Mouse (Mus musculus): ENCODE results near the gene Smim4. TPM values are rescaled to one million over a fixed set of nuclear protein-coding genes. Genes with fewer than 3 reads are reported as not detected.

Gene Smim4
- polyA plus RNA-seq, 1 experiment from 2014 or later, result 69.3 TPM

DNA sequence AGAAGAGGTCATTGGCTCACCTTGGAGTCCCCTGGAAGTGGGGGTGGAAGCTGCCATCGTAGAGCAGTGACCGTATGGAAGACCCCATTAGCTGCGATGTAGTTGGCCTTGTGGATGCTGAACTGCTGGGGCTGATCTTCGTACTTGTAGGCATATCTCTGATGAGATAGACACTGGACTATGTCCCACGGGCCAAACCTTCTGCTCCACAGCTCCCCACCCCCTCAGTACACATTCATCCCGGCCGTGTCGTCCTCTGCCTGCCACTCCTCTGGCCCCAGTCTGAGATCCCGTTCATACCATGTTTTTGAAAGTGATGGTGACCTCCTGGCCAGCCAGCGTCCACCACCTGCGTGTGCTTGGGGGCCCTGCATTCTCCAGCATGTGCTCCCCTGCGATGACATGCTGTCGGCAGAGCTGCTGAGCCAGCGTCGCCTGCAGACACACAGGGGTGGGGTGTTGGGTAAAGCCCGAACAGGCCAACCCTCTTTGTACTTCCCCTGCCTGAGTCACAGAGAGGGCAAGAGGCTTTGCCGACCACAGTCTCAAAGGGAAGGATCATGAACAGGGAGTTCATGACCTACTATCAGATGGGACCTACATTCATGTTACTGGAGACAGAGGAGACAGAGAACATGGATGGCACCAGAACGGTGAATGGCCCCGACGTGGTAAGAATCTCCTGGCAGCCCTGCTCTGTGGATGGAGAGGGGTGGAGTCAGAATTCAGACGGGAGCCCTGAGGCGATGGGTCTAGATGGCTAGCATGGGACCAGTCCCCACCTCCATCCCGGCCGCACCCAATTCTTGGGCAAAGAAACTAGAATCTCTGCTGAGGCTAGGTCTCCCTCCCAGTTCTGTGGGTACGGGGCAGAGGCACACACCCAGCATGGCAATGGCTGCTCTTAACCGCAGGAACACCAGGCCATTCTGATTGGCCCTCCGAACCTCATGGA lies 31.7 kb upstream of the Smim4 start:
- Histone ChIP-seq H3K4me3 (ENCODE audit: low read depth, low read length) (no peak overlapping the region), H3K4me2 (ENCODE audit: low read depth, low read length) (no peak overlapping the region), H3K4me1 (ENCODE audit: control insufficient read depth, insufficient read depth, low read length) (no peaks in the 10 kb centered on the region), H3K27ac (ENCODE audit: low read depth, low read length) (no peak overlapping the region), H3K27me3 (ENCODE audit: control insufficient read depth, insufficient read depth, low read length) (no peaks in the 10 kb centered on the region), H3K36me3 (ENCODE audit: control insufficient read depth, insufficient read depth, low read length) (no peaks in the 10 kb centered on the region), H3K9me3 (ENCODE audit: control insufficient read depth, low read length) (no peaks in the 10 kb centered on the region), H3K9ac (replicated peaks; ENCODE audit: low read depth, low read length) (no peak overlapping the region)
- 84% methylated on average over 27 of the region's 27 CpGs for WGBS
- ATAC-seq (ENCODE audit: low read depth), result no peak

DNA sequence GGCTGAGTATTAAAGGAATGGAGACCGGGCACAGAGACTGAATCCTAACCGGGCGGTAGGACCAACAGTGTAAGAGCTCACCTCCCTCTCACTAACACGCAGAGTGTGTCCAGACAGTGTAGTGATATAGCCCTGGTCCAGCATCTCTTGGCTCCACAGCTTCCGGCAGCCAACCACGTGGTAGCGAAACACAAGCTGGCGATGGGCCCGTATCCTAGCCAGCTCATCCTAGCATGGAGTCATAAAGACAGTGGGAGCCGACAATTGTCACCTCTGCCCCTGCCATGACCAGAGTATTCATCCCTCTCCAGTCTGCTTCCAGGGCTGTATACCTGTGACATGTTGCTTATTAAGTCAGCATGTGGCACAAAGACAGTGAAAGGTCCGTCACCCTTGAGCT lies 16.9 kb upstream of the Smim4 start:
- no peak overlapping the region for H3K4me2 ChIP-seq (ENCODE audit: low read depth, low read length)
- ATAC-seq (ENCODE audit: low read depth), result no peak
- H3K36me3 ChIP-seq (ENCODE audit: control insufficient read depth, insufficient read depth, low read length), result no peaks in the 10 kb centered on the region
- H3K9me3 ChIP-seq (ENCODE audit: control insufficient read depth, low read length), result no peaks in the 10 kb centered on the region
- no peaks in the 10 kb centered on the region for H3K27me3 ChIP-seq (ENCODE audit: control insufficient read depth, insufficient read depth, low read length)
- 92% methylated on average over 11 of the region's 11 CpGs for WGBS
- no peak overlapping the region for H3K4me3 ChIP-seq (ENCODE audit: low read depth, low read length)
- no peak overlapping the region for H3K9ac ChIP-seq (replicated peaks; ENCODE audit: low read depth, low read length)
- H3K4me1 ChIP-seq (ENCODE audit: control insufficient read depth, insufficient read depth, low read length), result no peaks in the 10 kb centered on the region
- no peak overlapping the region for H3K27ac ChIP-seq (ENCODE audit: low read depth, low read length)

DNA sequence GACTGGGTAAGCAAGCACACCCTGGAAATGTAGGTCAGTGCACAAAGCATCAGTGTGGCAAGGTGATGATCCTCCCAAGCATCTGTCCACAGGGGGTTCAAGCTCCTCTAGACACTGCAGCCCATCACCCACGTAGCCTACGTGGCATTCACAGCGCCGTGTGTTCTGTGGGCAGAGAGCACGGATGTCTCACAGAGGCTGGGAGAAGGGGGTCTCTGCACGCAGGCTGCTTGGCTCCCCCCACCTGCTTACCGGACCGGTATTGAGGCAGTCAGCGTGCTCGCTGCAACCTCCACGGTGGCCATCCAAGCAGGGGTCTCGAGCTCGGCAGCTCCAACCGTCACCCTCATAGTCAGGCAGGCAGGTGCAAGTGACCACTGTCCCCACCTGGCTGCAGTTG lies 12.3 kb upstream of the Smim4 start:
- no peaks in the 10 kb centered on the region for H3K9me3 ChIP-seq (ENCODE audit: control insufficient read depth, low read length)
- H3K9ac ChIP-seq (replicated peaks; ENCODE audit: low read depth, low read length), result no peak overlapping the region
- H3K4me1 ChIP-seq (ENCODE audit: control insufficient read depth, insufficient read depth, low read length), result no peaks in the 10 kb centered on the region
- no peak overlapping the region for H3K4me2 ChIP-seq (ENCODE audit: low read depth, low read length)
- peaks cover 31% of the 10 kb centered on the region for H3K36me3 ChIP-seq (ENCODE audit: control insufficient read depth, insufficient read depth, low read length)
- 98% methylated on average over 14 of the region's 14 CpGs for WGBS
- ATAC-seq (ENCODE audit: low read depth), result no peak
- H3K27ac ChIP-seq (ENCODE audit: low read depth, low read length), result no peak overlapping the region
- H3K27me3 ChIP-seq (ENCODE audit: control insufficient read depth, insufficient read depth, low read length), result no peaks in the 10 kb centered on the region
- no peak overlapping the region for H3K4me3 ChIP-seq (ENCODE audit: low read depth, low read length)

- no peaks in the 10 kb centered on the region for H3K4me1 ChIP-seq (ENCODE audit: control insufficient read depth, insufficient read depth, low read length)
- peaks cover 33% of the 10 kb centered on the region for H3K36me3 ChIP-seq (ENCODE audit: control insufficient read depth, insufficient read depth, low read length)
These were observed 11.4 kb upstream of the Smim4 start for GRCm38 (mm10) chr14:31140141-31140540.

DNA sequence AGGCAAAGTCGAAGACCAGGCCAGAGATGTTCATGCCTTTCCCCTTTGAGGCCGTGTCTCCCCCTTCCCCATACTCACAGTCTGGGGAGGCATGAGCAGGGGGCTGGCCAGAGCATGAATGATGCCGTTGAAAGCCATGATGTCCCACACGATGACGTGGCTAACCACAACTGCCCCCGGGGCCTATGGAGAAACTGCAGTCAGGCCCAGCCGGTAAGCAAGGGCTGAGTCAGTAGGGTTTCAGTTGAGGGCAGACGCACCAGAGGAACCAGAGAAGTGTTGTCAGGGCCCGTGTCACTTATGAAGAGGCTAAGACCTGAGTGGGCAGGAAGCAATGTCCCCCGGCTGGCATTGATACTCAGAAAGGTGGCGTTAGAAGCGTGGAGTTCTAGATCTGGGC lies 10.9 kb upstream of the Smim4 start:
- no peak for ATAC-seq (ENCODE audit: low read depth)
- Histone ChIP-seq H3K9ac (replicated peaks; ENCODE audit: low read depth, low read length) (no peak overlapping the region), H3K4me3 (ENCODE audit: low read depth, low read length) (no peak overlapping the region), H3K27me3 (ENCODE audit: control insufficient read depth, insufficient read depth, low read length) (no peaks in the 10 kb centered on the region), H3K4me1 (ENCODE audit: control insufficient read depth, insufficient read depth, low read length) (no peaks in the 10 kb centered on the region), H3K9me3 (ENCODE audit: control insufficient read depth, low read length) (no peaks in the 10 kb centered on the region), H3K4me2 (ENCODE audit: low read depth, low read length) (no peak overlapping the region), H3K27ac (ENCODE audit: low read depth, low read length) (no peak overlapping the region), H3K36me3 (ENCODE audit: control insufficient read depth, insufficient read depth, low read length) (peaks cover 33% of the 10 kb centered on the region)
- 90% methylated on average over 12 of the region's 12 CpGs for WGBS

More at GRCm38 (mm10) chr14:31140141-31140540, 11.4 kb upstream of the Smim4 start:
- H3K4me3 ChIP-seq (ENCODE audit: low read depth, low read length), result no peak overlapping the region
- no peak for ATAC-seq (ENCODE audit: low read depth)
- no peaks in the 10 kb centered on the region for H3K27me3 ChIP-seq (ENCODE audit: control insufficient read depth, insufficient read depth, low read length)
- H3K9me3 ChIP-seq (ENCODE audit: control insufficient read depth, low read length), result no peaks in the 10 kb centered on the region
- no peak overlapping the region for H3K9ac ChIP-seq (replicated peaks; ENCODE audit: low read depth, low read length)
- no peak overlapping the region for H3K27ac ChIP-seq (ENCODE audit: low read depth, low read length)
- no peak overlapping the region for H3K4me2 ChIP-seq (ENCODE audit: low read depth, low read length)
- 92% methylated on average over 15 of the region's 15 CpGs for WGBS

- ATAC-seq (ENCODE audit: low read depth), result no peak
- Histone ChIP-seq H3K27me3 (ENCODE audit: control insufficient read depth, insufficient read depth, low read length) (no peaks in the 10 kb centered on the region), H3K4me2 (ENCODE audit: low read depth, low read length) (no peak overlapping the region), H3K9me3 (ENCODE audit: control insufficient read depth, low read length) (no peaks in the 10 kb centered on the region), H3K9ac (replicated peaks; ENCODE audit: low read depth, low read length) (no peak overlapping the region), H3K4me3 (ENCODE audit: low read depth, low read length) (no peak overlapping the region), H3K4me1 (ENCODE audit: control insufficient read depth, insufficient read depth, low read length) (no peaks in the 10 kb centered on the region), H3K36me3 (ENCODE audit: control insufficient read depth, insufficient read depth, low read length) (peaks cover 33% of the 10 kb centered on the region), H3K27ac (ENCODE audit: low read depth, low read length) (no peak overlapping the region)
- 91% methylated on average over 9 of the region's 9 CpGs for WGBS
These were observed 10.2 kb upstream of the Smim4 start for GRCm38 (mm10) chr14:31138897-31139429.

DNA sequence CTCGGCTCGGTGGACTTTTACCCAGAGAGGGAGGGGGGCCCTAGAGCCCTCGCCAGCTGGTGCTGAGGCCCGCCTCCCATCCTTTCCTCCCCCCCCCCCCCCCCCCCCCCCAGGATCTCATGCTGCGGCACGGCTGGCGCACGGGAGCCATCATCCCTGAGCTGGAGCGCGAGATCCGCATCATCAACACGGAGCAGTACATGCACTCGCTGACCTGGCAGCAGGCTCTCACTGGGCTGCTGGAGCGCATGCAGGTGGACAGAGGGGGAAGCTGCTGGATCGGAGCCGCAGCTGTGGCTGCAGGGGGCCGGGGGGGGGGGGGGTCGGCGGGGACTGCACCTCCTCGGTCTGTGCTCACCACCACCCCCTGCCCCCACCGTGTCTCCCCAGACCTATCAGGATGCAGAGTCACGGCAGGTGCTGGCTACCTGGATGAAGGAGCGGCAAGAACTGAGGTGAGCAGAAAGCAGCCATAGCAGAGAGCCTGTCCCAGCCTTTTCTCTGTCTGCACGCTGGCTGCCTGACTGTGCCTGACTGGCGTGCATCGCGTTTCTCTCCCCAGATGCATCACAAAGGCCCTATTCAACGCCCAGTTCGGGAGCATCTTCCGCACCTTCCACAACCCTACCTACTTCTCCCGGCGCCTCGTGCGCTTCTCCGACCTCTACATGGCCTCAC lies 9.6 kb upstream of the Smim4 start:
- 85% methylated on average over 31 of the region's 35 CpGs for WGBS
- Histone ChIP-seq H3K36me3 (ENCODE audit: control insufficient read depth, insufficient read depth, low read length) (peaks cover 33% of the 10 kb centered on the region), H3K27me3 (ENCODE audit: control insufficient read depth, insufficient read depth, low read length) (no peaks in the 10 kb centered on the region), H3K4me1 (ENCODE audit: control insufficient read depth, insufficient read depth, low read length) (peaks cover 2% of the 10 kb centered on the region; the same call in 1 of the 2 replicates), H3K4me3 (ENCODE audit: low read depth, low read length) (no peak overlapping the region), H3K9me3 (ENCODE audit: control insufficient read depth, low read length) (no peaks in the 10 kb centered on the region), H3K9ac (replicated peaks; ENCODE audit: low read depth, low read length) (no peak overlapping the region), H3K4me2 (ENCODE audit: low read depth, low read length) (no peak overlapping the region), H3K27ac (ENCODE audit: low read depth, low read length) (no peak overlapping the region)
- ATAC-seq (ENCODE audit: low read depth), result no peak

DNA sequence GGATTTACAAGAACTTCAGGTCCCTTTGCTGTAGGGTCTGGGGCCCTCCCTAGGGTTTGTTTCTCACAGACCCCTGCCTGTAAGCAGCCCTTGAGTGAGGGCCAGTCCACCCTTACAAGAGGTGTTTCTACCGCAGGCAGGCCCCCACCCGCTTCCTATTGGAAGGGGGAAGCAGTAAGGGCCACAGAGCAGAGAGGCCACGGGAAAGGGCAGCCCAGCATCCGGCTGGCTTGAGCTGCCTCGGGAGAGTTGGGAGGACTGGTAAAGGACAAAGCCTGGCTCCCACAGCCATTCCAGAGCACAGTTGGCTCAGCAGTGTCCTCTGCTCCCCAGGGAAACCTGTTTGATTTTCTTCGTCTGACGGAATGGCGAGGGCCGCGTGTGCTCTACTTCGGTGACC lies 9.0 kb upstream of the Smim4 start:
- no peak overlapping the region for H3K4me3 ChIP-seq (ENCODE audit: low read depth, low read length)
- WGBS, result 81% methylated on average over 11 of the region's 11 CpGs
- H3K9ac ChIP-seq (replicated peaks; ENCODE audit: low read depth, low read length), result no peak overlapping the region
- no peaks in the 10 kb centered on the region for H3K9me3 ChIP-seq (ENCODE audit: control insufficient read depth, low read length)
- peaks cover 33% of the 10 kb centered on the region for H3K36me3 ChIP-seq (ENCODE audit: control insufficient read depth, insufficient read depth, low read length)
- no peak for ATAC-seq (ENCODE audit: low read depth)
- no peak overlapping the region for H3K4me2 ChIP-seq (ENCODE audit: low read depth, low read length)
- no peaks in the 10 kb centered on the region for H3K27me3 ChIP-seq (ENCODE audit: control insufficient read depth, insufficient read depth, low read length)
- peaks cover 7% of the 10 kb centered on the region; the same call in 1 of the 2 replicates for H3K4me1 ChIP-seq (ENCODE audit: control insufficient read depth, insufficient read depth, low read length)
- no peak overlapping the region for H3K27ac ChIP-seq (ENCODE audit: low read depth, low read length)

GRCm38 (mm10) chr14:31137281-31137595 lies 8.5 kb upstream of the Smim4 start:
- H3K36me3 ChIP-seq (ENCODE audit: control insufficient read depth, insufficient read depth, low read length), result peaks cover 33% of the 10 kb centered on the region
- H3K4me3 ChIP-seq (ENCODE audit: low read depth, low read length), result no peak overlapping the region
- peaks cover 12% of the 10 kb centered on the region for H3K4me1 ChIP-seq (ENCODE audit: control insufficient read depth, insufficient read depth, low read length)
- H3K27me3 ChIP-seq (ENCODE audit: control insufficient read depth, insufficient read depth, low read length), result no peaks in the 10 kb centered on the region
- no peak for ATAC-seq (ENCODE audit: low read depth)
- 0 out of 2 replicates have a peak overlapping the region, but pooled peaks have one; percentile 8 for H3K9ac ChIP-seq (replicated peaks; ENCODE audit: low read depth, low read length)
- H3K4me2 ChIP-seq (ENCODE audit: low read depth, low read length), result no peak overlapping the region
- H3K9me3 ChIP-seq (ENCODE audit: control insufficient read depth, low read length), result no peaks in the 10 kb centered on the region
- H3K27ac ChIP-seq (ENCODE audit: low read depth, low read length), result no peak overlapping the region
- 84% methylated on average over 10 of the region's 10 CpGs for WGBS
